9 mouse cellular contexts compared by ENCODE assay signal in genomic region chr5:138757135-138757534, GRCm38 (mm10). TPM values are rescaled to one million over a fixed set of nuclear protein-coding genes. Genes with fewer than 3 reads are reported as not detected.
DNase-seq lines count a peak whose midpoint lies in the region; ATAC-seq and TF ChIP-seq lines count a peak whose summit lies in the region.
"Had no signal": no experiment of that assay in that cellular context is flagged by ENCODE, and none has a peak within 500 bp of the region (broad histone marks: within the 10 kb centered on the region; RNA-seq: fewer than 3 reads in every experiment).

No protein-coding gene starts in this region.

- WGBS in forebrain, embryonic 13.5 days = 50% methylated on average over 6 of the region's 6 CpGs
- WGBS in liver, embryonic 11.5 days = 70% methylated on average over 6 of the region's 6 CpGs
- WGBS in neural tube, embryonic 13.5 days = 51% methylated on average over 6 of the region's 6 CpGs

- peak overlapping the region; percentile 76 for H3K4me3 ChIP-seq in layer of hippocampus, adult 2 months
- H3K4me3 ChIP-seq in forebrain, embryonic 13.5 days = peak overlapping the region; percentile 74
- H3K4me3 ChIP-seq in liver, embryonic 11.5 days (ENCODE audit: low read depth, low read length) = peak overlapping the region; percentile 18; the same call in 1 of the 2 replicates
- peak overlapping the region; percentile 82 for H3K4me3 ChIP-seq in neural tube, embryonic 13.5 days

- no peak for TF ChIP-seq CTCF in layer of hippocampus, adult 2 months (conservative IDR thresholded peaks at IDR 0.05)

- H3K9me3 ChIP-seq in forebrain, embryonic 13.5 days (replicated peaks) = no peaks in the 10 kb centered on the region
- no peaks in the 10 kb centered on the region for H3K9me3 ChIP-seq in liver, embryonic 11.5 days (ENCODE audit: control insufficient read depth, low read length)
- no peaks in the 10 kb centered on the region for H3K9me3 ChIP-seq in neural tube, embryonic 13.5 days

- H3K9ac ChIP-seq in forebrain, embryonic 13.5 days = peak overlapping the region; percentile 90
- no peak overlapping the region for H3K9ac ChIP-seq in liver, embryonic 11.5 days (ENCODE audit: low read depth, low read length)
- H3K9ac ChIP-seq in neural tube, embryonic 13.5 days = peak overlapping the region; percentile 95

- DNase-seq in layer of hippocampus, adult 2 months (ENCODE audit: low spot score in 2 of 2) = no peak
- DNase-seq in layer of hippocampus, postnatal 25 days (ENCODE audit: extremely low spot score in 1 of 2, low spot score in 1 of 2) = no peak
- DNase-seq in liver, embryonic 11.5 days (ENCODE audit: low spot score) = no peak
- DNase-seq in spleen, postnatal 10 days (ENCODE audit: low spot score in 2 of 2) = no peak
- no peak for DNase-seq in gastrocnemius, postnatal 10 days
- DNase-seq in left cerebral cortex, adult 8-10 months (ENCODE audit: low spot score in 2 of 2) = no peak
- DNase-seq: spleen, adult 18-20 months had no signal

- peak overlapping the region; percentile 90; the same call in 1 of the 2 replicates for H3K27ac ChIP-seq in layer of hippocampus, adult 2 months
- H3K27ac ChIP-seq in forebrain, embryonic 13.5 days = peak overlapping the region; percentile 97
- H3K27ac ChIP-seq in liver, embryonic 11.5 days (ENCODE audit: low read depth, low read length) = peak overlapping the region; percentile 53
- H3K27ac ChIP-seq in neural tube, embryonic 13.5 days (replicated peaks) = peak overlapping the region; percentile 97

- H3K4me1 ChIP-seq in forebrain, embryonic 13.5 days = peaks cover 82% of the 10 kb centered on the region
- peaks cover 3% of the 10 kb centered on the region; the same call in 1 of the 2 replicates for H3K4me1 ChIP-seq in liver, embryonic 11.5 days (replicated peaks; ENCODE audit: control insufficient read depth, insufficient read depth, low read length)
- H3K4me1 ChIP-seq in neural tube, embryonic 13.5 days (replicated peaks) = peaks cover 88% of the 10 kb centered on the region

- peaks cover 47% of the 10 kb centered on the region for H3K36me3 ChIP-seq in forebrain, embryonic 13.5 days (ENCODE audit: poor library complexity, severe bottlenecking)
- no peaks in the 10 kb centered on the region for H3K36me3 ChIP-seq in liver, embryonic 11.5 days (ENCODE audit: control insufficient read depth, insufficient read depth, low read length)
- peaks cover 42% of the 10 kb centered on the region for H3K36me3 ChIP-seq in neural tube, embryonic 13.5 days

- H3K27me3 ChIP-seq in forebrain, embryonic 13.5 days = 0 out of 2 replicates have a peak, but pooled peaks cover 8% of the 10 kb centered on the region
- H3K27me3 ChIP-seq in liver, embryonic 11.5 days (replicated peaks; ENCODE audit: control insufficient read depth, insufficient read depth, low read length) = peaks cover 58% of the 10 kb centered on the region
- peaks cover 7% of the 10 kb centered on the region; the same call in 1 of the 2 replicates for H3K27me3 ChIP-seq in neural tube, embryonic 13.5 days

- H3K4me2 ChIP-seq in forebrain, embryonic 13.5 days = peak overlapping the region; percentile 88
- peak overlapping the region; percentile 74 for H3K4me2 ChIP-seq in liver, embryonic 11.5 days
- peak overlapping the region; percentile 82 for H3K4me2 ChIP-seq in neural tube, embryonic 13.5 days

- no peak for ATAC-seq in forebrain, embryonic 13.5 days
- ATAC-seq in liver, embryonic 11.5 days (replicated peaks; ENCODE audit: low FRiP score) = no peak
- ATAC-seq in neural tube, embryonic 13.5 days (ENCODE audit: low read depth) = no peak

RNA-seq across cellular contexts. Expression of gene Fam20c, which starts 2.8 kb away (rescaled TPM):
- 10 to 100 TPM; 29.2 to 33.7 TPM for total RNA-seq in layer of hippocampus, adult 2 months (2021)
- total RNA-seq in layer of hippocampus, postnatal 25 days (2021) = 10 to 100 TPM; 31.2 to 31.7 TPM
- 22.6 and 22.8 TPM in 2 replicates for polyA plus RNA-seq in forebrain, embryonic 13.5 days (2015; fragmentation: Nextera tagmentation; extraction: Ambion mirVana)
- 10.3 and 11.1 TPM in 2 replicates for polyA plus RNA-seq in liver, embryonic 11.5 days (2014; fragmentation: Nextera tagmentation; extraction: Ambion mirVana)
- polyA plus RNA-seq in neural tube, embryonic 13.5 days (2015; fragmentation: Nextera tagmentation; extraction: Ambion mirVana) = 50.3 and 51.3 TPM in 2 replicates
- 10 to 100 TPM; 29.2 to 41.6 TPM for total RNA-seq in gastrocnemius, postnatal 10 days (2021)
- total RNA-seq in left cerebral cortex, adult 8-10 months (2022) = 10 to 100 TPM; 42.6 to 50.0 (median 47.2) TPM

Comparison
In these comparisons a context has a peak if more than half of its experiments do, and no peak if none do; other contexts are left out.
1. H3K4me3 ChIP-seq: peak in every context shown above with its lines; median percentile 82 in neural tube, embryonic 13.5 days; 76 in layer of hippocampus, adult 2 months; 74 in forebrain, embryonic 13.5 days; 18 in liver, embryonic 11.5 days.